Mouse (Mus musculus) macrophage (primary cell): Measurements from ENCODE around the gene Galnt2. TPM values are rescaled to one million over a fixed set of nuclear protein-coding genes. Genes with fewer than 3 reads are reported as not detected.

Source experiments
- H3K27ac ChIP-seq: fragments of 350-480 bp; formaldehyde crosslinking; 2 replicates; pipeline ENCODE4 v1.9.0; 2021
- H3K36me3 ChIP-seq: fragments of 350-480 bp; formaldehyde crosslinking; 2 replicates; pipeline ENCODE4 v1.9.0; 2021; ENCODE audit errors: inconsistent target
- H3K4me3 ChIP-seq: fragments of 350-480 bp; formaldehyde crosslinking; 2 replicates; pipeline ENCODE4 v1.9.0; 2021; ENCODE audit errors: inconsistent target
- H3K79me2 ChIP-seq: fragments of 350-480 bp; formaldehyde crosslinking; 2 replicates; pipeline ENCODE4 v1.9.0; 2021; ENCODE audit errors: inconsistent target
- WGBS: methylation state at CpG from one replicate; pipeline ENCODE4 v1.1.7; 2026; ENCODE audit warnings: inconsistent platforms; ENCODE audit not compliant: missing documents; 5-methylcytosine and 5-hydroxymethylcytosine counted together
- polyA plus RNA-seq: library from polyadenylated mRNA; stranded (reverse); fragments of 250-400 nt; gene quantifications from 3 replicates; pipeline ENCODE4 v1.2.4, GENCODE M21; 2018; ENCODE audit warnings: inconsistent platforms

Gene Galnt2
- polyA plus RNA-seq, 1 experiment from 2014 or later: 17.5 TPM

DNA sequence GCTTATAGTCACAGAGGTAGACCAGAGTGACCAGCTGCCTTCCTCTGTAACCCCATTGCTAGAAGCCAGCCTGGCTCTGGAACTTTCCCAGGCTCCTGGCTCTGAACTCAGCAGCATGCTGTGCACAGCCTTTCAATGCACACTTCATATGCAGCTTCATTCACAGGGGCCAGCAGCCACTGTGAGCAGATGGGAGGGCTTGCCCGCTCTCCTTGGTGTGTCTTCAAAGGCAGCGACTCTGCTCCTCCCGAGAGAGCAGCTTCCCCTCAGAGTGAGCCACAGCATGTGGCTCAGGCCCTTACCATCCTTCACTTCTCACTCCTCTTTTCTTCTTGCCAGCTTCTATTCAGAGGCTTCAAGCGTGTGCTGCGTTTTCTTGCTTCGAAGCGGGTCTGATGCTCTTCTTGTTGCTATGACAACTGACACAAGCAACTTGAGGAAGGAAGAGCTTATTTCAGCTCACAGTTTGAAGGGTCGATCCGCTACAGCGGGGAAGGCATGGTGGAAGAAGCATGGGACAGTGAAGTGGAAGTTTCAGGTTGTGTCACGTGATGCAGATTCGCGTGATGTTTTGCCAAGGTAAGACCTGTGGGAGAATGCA, 27.1 kb upstream of the Galnt2 start:
- H3K79me2 ChIP-seq: no peaks in the 10 kb centered on the region
- 93% methylated on average over 13 of the region's 13 CpGs for WGBS
- H3K27ac ChIP-seq: no peak overlapping the region
- H3K4me3 ChIP-seq: no peak overlapping the region
- H3K36me3 ChIP-seq: no peaks in the 10 kb centered on the region

DNA sequence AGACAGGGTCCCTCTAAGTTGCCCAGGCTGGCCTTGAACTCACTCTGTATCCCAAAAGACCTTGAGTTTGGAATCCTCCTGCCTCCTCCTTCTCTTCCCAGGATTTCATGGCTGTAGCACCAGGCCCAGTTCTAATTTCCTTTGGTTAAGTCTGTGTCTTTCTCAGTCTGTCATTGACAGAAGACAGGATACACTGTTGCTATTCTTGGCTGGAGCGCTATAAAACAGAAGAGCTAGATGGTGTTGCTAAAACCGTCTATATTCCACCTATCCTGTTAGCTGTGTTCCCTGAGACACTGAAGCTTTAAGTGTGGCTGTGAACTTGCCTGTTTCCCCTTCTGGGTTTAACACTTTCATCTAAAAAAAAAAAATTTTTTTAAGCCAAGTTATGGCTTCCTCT, 19.0 kb upstream of the Galnt2 start:
- H3K79me2 ChIP-seq: no peaks in the 10 kb centered on the region
- no peak overlapping the region for H3K27ac ChIP-seq
- 76% methylated on average over 2 of the region's 2 CpGs for WGBS
- no peaks in the 10 kb centered on the region for H3K36me3 ChIP-seq
- H3K4me3 ChIP-seq: no peak overlapping the region

DNA sequence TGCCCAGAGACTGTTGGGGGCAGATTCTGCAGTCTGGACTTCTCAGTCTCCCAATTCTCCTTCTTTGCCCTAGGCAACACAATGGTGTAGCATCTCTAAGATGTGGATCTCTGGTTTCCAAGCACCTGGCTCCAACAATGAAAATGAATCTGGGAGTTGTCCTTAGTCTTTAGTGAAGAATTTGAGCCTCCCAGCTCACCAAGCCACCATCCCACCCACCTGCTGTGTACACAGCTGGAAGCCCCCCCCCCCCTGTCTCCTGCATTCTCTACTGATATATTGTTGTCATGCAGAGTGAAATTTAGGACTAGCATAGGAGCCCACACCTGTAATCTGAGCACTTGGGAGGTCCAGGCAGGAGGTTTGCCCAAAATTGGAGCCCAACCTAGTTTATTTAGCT, 14.2 kb upstream of the Galnt2 start:
- Histone ChIP-seq H3K4me3 (no peak overlapping the region), H3K79me2 (no peaks in the 10 kb centered on the region), H3K36me3 (no peaks in the 10 kb centered on the region), H3K27ac (no peak overlapping the region)

DNA sequence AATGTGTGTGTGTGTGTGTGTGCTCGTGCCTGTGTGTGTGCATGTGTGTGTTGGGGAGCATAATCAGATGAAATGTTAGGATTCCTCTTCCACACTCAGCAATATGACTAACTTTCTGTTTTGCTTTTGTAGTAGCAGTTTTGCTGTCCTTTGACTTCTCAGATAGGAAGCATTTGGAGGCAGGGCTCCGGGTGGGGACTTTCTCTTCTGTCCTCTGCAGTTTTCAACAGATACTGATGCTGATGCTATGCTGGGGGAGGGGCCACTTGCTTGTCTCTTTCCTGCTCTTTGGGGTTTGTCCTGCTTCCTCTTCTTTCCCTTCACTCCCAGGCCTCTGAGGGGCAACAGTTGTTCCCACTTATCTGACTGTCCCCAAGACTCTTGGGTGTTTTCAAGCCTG, 1.3 kb upstream of the Galnt2 start:
- 20% methylated on average over 2 of the region's 2 CpGs for WGBS

DNA sequence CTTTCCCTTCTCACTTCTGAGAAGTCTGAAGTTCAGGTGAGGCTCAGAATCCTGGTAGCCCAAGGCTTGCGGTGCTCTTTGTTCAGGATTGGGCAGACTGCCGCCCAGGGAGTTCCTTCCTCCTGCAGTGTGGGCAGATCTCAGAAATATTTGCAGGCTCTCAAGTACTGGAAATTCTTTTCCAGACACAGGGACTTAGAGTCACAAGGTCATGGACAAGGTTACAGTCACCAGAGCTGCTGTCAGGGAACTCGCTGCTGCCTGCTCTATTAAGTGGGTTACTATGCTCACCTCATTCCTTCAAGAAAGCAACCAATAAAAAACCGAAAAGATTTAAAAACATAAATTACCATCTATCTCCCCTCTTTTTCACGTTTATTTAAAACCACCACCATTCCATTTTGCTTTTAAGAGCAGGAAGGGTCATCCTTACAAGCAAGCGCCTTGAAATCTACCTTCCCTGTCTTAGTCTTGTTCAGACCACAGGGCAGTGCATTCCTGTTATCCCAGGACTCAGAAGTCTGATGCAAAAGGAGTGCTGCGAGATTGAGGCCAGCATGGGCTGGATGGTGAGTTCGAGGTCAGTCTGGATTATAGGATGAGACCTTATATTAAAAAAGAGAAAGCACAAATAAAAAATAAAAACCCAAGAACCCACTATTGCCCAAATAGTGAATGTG, 555 bp upstream of the Galnt2 start:
- WGBS: 50% methylated on average over 8 of the region's 8 CpGs
- Histone ChIP-seq H3K27ac (peak overlapping the region; percentile 75), H3K79me2 (peaks cover 39% of the 10 kb centered on the region), H3K36me3 (no peaks in the 10 kb centered on the region), H3K4me3 (peak overlapping the region; percentile 10; the same call in 1 of the 2 replicates)

More for the DNA sequence above, 1.3 kb upstream of the Galnt2 start:
- peak overlapping the region; percentile 75 for H3K27ac ChIP-seq
- no peaks in the 10 kb centered on the region for H3K36me3 ChIP-seq
- peaks cover 31% of the 10 kb centered on the region for H3K79me2 ChIP-seq
- no peak overlapping the region for H3K4me3 ChIP-seq

DNA sequence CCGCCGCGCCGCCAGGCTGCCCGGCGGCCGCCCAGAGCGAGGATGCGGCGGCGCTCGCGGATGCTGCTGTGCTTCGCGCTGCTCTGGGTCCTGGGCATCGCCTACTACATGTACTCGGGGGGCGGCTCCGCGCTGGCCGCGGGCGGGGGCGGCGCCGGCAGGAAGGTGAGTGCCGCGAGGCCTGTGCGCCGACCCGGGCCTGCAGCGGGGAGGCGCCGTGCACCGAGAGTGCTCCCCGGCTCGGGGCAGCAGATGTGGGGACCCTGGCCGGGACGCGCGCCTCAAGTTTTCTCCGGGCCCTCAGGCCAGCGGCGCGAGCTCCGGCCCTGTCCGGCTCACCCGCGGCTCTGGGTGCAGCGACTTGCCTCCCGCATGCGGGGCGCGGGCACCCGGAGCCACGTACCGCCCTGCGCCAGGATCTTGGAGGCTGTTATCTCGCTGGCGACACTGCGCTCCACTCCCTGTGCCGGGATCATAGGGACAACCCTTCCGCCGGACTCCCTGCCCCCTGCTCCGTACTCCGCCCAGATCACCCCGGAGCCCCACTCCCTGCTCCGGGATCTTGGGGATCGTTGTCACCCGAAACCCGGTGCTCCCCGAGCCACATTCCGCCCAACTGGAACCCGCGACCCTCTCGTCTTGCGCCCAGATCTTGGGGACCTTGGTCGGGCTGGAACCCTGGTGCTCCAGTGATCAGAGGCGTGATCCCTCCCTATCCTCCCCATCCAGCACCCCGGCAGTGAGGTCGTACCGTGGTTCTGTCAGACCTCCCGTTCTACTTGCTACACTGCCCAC, 491 bp downstream of the Galnt2 start:
- Histone ChIP-seq H3K36me3 (no peaks in the 10 kb centered on the region), H3K27ac (peak overlapping the region; percentile 28; the same call in 1 of the 2 replicates), H3K79me2 (peaks cover 49% of the 10 kb centered on the region), H3K4me3 (peak overlapping the region; percentile 66)
- WGBS: 1% methylated on average over 73 of the region's 83 CpGs

DNA sequence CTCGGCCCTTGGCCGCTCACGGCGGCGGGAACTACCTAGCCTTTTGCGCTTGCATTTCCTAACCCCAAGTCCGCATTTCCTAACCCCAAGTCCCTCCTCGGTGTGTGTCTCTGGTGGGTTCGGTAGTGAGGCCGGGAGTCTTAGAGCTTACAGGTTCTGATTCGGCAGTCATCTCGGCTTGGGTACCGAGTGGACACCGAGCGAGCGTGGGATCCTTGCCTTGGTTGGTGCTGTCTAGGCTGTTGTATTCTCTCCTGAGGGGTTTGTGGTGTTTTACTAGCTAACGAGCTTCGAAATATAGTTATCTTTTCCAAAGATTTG, 1.0 kb downstream of the Galnt2 start:
- Histone ChIP-seq H3K4me3 (peak overlapping the region; percentile 66), H3K27ac (peak overlapping the region; percentile 28; the same call in 1 of the 2 replicates), H3K79me2 (peaks cover 55% of the 10 kb centered on the region), H3K36me3 (no peaks in the 10 kb centered on the region)
- 4% methylated on average over 18 of the region's 18 CpGs for WGBS

DNA sequence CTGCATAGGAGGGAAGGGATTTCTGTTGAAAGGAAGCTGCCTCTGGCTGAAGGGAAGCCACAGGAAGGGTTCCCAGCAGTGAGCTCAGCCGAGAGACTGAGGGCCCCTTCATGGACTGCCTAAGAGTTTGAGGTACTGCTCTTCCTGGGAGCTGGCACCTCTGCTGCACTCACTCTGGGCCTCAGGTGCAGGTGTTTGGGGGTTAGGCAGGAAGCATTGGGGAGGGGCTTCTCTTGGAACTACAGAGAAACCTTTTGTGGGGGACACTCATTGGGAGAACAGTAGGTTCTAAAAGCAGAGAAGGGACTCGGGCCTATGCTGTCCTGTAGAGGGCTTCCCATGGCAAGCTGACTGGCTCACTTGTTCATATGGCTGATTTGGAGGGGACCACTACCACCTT, 3.3 kb downstream of the Galnt2 start:
- 35% methylated on average over 2 of the region's 2 CpGs for WGBS
- Histone ChIP-seq H3K27ac (no peak overlapping the region), H3K36me3 (no peaks in the 10 kb centered on the region), H3K4me3 (no peak overlapping the region), H3K79me2 (peaks cover 78% of the 10 kb centered on the region)

DNA sequence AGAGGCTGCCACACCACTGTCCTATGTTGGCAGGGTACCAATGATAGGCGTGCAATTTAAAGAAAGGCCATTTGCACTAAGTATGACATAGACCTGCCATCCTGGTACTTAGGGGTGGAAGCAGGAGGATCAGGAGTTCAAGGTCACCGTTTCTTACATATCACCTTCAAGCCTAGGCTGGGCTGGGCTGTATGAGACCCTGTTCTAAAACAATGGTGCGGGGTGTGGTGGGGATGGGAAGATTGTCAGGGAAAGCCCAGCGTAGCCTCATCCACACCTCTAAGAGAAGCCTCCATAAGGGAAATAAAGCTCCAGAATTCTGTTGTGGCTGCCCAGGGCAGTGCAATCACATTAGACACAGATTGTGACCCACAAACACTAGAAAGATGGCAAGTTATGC, 4.3 kb downstream of the Galnt2 start:
- WGBS: 98% methylated on average over 4 of the region's 4 CpGs

DNA sequence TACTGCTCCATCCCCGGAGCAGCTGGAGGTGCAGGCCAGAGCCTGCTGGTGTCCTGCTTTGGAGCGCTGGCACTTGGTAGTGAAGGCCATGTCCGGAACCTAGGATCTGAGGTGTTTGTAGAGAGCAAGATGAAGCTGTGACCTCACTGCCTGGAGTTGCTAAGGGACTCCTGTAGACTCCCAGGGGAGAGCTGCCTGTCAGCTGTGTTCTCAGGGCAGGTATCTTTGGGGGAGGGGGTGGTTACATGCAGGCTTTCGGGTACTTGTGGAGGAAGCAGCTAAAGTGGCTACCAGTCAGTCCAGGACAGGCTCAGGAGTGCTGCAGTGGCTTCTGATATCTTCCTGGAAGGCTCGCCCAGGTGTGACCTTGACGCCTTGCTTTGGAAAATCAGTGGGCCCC, 8.2 kb downstream of the Galnt2 start:
- no peak overlapping the region for H3K27ac ChIP-seq
- 89% methylated on average over 6 of the region's 6 CpGs for WGBS
- H3K36me3 ChIP-seq: no peaks in the 10 kb centered on the region; the same call in 1 of the 2 replicates
- H3K4me3 ChIP-seq: no peak overlapping the region
- peaks cover 93% of the 10 kb centered on the region for H3K79me2 ChIP-seq

More for the DNA sequence above, 4.3 kb downstream of the Galnt2 start:
- Histone ChIP-seq H3K79me2 (peaks cover 88% of the 10 kb centered on the region), H3K4me3 (no peak overlapping the region), H3K36me3 (no peaks in the 10 kb centered on the region), H3K27ac (no peak overlapping the region)

DNA sequence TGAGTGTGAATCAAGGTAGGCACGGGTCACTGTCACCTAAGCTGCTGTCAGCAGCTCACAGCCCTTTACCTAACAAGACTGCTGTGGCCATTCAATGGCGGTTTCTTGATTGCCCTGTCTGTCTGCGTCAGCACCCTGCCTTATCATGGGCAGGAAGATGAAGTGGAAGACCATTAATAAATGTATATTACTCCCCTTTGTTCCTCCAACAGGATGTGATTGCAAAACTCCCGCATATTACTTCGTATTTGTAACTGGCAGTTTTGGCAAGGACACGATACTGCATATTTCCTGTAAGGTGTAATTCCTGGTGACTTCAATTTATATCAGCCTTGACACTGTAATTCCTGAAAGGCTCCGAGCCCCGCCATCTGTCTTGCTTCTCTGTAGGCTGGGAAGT, 9.7 kb downstream of the Galnt2 start:
- Histone ChIP-seq H3K27ac (peak overlapping the region; percentile 67; the same call in 1 of the 2 replicates), H3K79me2 (peaks cover 93% of the 10 kb centered on the region), H3K4me3 (no peak overlapping the region), H3K36me3 (no peaks in the 10 kb centered on the region; the same call in 1 of the 2 replicates)
- WGBS: 41% methylated on average over 8 of the region's 8 CpGs

DNA sequence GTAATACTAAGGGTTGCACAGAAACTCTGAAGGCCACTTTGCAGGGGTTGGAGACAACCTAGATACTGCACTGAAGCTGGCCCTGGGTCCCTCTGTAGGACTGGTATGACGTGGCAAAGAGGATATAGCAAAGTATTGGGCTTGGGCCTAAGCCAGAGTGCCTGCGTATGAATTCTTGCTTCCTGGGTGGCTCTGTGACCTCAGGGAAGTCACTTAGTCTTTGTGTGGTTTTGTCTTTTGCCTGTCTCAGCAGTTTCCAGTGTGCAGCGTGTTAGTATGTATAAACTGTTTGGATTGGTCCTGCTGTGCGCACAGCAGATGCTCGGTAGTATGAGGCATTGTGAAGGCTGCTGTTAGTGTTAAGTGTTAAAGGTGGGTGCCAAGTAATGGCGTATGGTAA, 11.0 kb downstream of the Galnt2 start:
- peaks cover 93% of the 10 kb centered on the region for H3K79me2 ChIP-seq
- WGBS: 47% methylated on average over 6 of the region's 6 CpGs
- H3K27ac ChIP-seq: peak overlapping the region; percentile 67
- no peak overlapping the region for H3K4me3 ChIP-seq
- H3K36me3 ChIP-seq: no peaks in the 10 kb centered on the region; the same call in 1 of the 2 replicates

DNA sequence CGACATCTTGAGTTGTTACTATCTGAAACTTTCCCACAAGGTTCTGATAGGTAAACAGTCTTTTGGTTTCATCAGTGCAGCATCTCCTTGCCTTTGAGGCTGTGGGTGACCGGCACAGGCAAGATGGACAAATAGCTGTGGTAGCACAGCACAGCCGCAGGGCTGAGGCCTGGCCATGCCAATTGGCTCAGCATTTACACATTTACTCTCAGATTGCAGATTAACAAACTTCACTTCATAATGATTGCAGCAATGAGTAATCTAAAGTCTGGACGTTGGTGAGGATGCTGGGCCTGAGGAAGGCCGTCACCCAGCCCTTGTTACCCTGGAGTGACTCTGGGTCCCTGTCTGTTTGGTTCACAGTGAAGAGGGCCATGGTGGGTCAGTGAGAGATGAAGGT, 11.7 kb downstream of the Galnt2 start:
- Histone ChIP-seq H3K36me3 (no peaks in the 10 kb centered on the region; the same call in 1 of the 2 replicates), H3K79me2 (peaks cover 93% of the 10 kb centered on the region), H3K4me3 (no peak overlapping the region), H3K27ac (no peak overlapping the region)
- 93% methylated on average over 5 of the region's 5 CpGs for WGBS

DNA sequence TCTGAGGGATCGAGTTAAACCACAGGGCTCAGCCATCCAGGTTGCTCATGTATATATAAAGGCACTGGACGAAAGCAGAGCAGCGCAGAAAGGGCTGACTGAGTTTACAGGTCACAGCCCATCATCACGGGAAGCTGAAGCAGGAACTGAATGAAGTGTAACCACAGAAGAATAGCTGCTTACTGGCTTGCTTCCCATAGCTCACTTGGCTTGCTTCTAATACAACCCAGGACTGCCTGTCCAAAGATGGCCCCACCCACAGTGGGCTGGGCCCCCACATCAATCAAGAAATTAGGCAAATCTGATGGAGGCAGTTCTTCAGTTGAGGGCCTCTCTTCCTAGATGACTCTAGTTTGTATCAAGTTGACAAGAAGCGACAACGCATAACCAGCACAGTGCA, 16.4 kb downstream of the Galnt2 start:
- Histone ChIP-seq H3K27ac (no peak overlapping the region), H3K79me2 (peaks cover 99% of the 10 kb centered on the region), H3K4me3 (no peak overlapping the region), H3K36me3 (no peaks in the 10 kb centered on the region; the same call in 1 of the 2 replicates)
- 67% methylated on average over 6 of the region's 6 CpGs for WGBS

DNA sequence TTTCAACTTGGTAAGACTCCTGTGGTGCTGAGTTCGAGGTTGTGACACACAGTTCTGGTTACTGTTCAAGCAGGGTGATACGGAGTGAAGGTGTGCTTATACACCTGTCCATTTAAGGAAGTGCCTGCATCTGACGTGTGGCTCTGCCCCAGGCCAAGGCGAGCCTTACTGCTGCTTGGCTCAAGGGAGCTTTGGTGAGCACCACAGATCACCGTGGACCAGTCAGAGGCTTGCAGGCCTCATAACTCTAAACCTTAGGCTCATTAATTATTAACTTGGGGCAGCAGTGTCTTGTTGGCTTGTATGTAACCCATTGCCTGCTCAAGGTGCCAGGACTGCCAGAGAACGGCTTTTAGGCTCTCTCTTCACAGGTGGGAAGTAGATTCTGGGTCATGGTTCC, 17.5 kb downstream of the Galnt2 start:
- no peak overlapping the region for H3K27ac ChIP-seq
- H3K4me3 ChIP-seq: no peak overlapping the region
- 84% methylated on average over 6 of the region's 6 CpGs for WGBS
- H3K36me3 ChIP-seq: no peaks in the 10 kb centered on the region; the same call in 1 of the 2 replicates
- peaks cover 99% of the 10 kb centered on the region for H3K79me2 ChIP-seq
